Mouse (Mus musculus): ENCODE measurements around the gene Tnr.
A peak's percentile ranks its signal among the peaks of the same experiment; 100 is the strongest.

Tnr gene

GRCm38 (mm10) chr1:159566046-159566445, 42.5 kb downstream of the Tnr start:
- DNase-seq (ENCODE audit: low read depth, low spot score): peak; percentile 3

- no peak for DNase-seq (ENCODE audit: low read depth, low spot score)
These were observed 43.6 kb downstream of the Tnr start for GRCm38 (mm10) chr1:159567171-159567570.

- DNase-seq (ENCODE audit: low read depth, low spot score): no peak
These were observed 46.7 kb downstream of the Tnr start for GRCm38 (mm10) chr1:159570270-159570669.

- DNase-seq (ENCODE audit: low read depth, low spot score): no peak
These were observed 47.3 kb downstream of the Tnr start for GRCm38 (mm10) chr1:159570831-159571230.

- DNase-seq (ENCODE audit: low read depth, low spot score): no peak
These were observed 48.4 kb downstream of the Tnr start for GRCm38 (mm10) chr1:159571951-159572350.

GRCm38 (mm10) chr1:159573116-159573515, 49.5 kb downstream of the Tnr start:
- DNase-seq (ENCODE audit: low read depth, low spot score): no peak

- DNase-seq (ENCODE audit: low read depth, low spot score): no peak
These were observed 51.1 kb downstream of the Tnr start for GRCm38 (mm10) chr1:159574661-159575060.

- no peak for DNase-seq (ENCODE audit: low read depth, low spot score)
These were observed 52.7 kb downstream of the Tnr start for GRCm38 (mm10) chr1:159576246-159576645.

- no peak for DNase-seq (ENCODE audit: low read depth, low spot score)
These were observed 54.8 kb downstream of the Tnr start for GRCm38 (mm10) chr1:159578391-159578790.

- DNase-seq (ENCODE audit: low read depth, low spot score): no peak
These were observed 56.9 kb downstream of the Tnr start for GRCm38 (mm10) chr1:159580335-159580921.

- no peak for DNase-seq (ENCODE audit: low read depth, low spot score)
These were observed 60.3 kb downstream of the Tnr start for GRCm38 (mm10) chr1:159583877-159584276.

GRCm38 (mm10) chr1:159588741-159589140, 65.2 kb downstream of the Tnr start:
- DNase-seq (ENCODE audit: low read depth, low spot score): no peak

GRCm38 (mm10) chr1:159594099-159595058, 70.8 kb downstream of the Tnr start:
- no peak for DNase-seq (ENCODE audit: low read depth, low spot score)

- no peak for DNase-seq (ENCODE audit: low read depth, low spot score)
These were observed 72.2 kb downstream of the Tnr start for GRCm38 (mm10) chr1:159595729-159596128.

- DNase-seq (ENCODE audit: low read depth, low spot score): no peak
These were observed 73.1 kb downstream of the Tnr start for GRCm38 (mm10) chr1:159596640-159597039.

GRCm38 (mm10) chr1:159613561-159613960, 90.0 kb downstream of the Tnr start:
- no peak for DNase-seq (ENCODE audit: low read depth, low spot score)

GRCm38 (mm10) chr1:159614062-159614601, 90.6 kb downstream of the Tnr start:
- DNase-seq (ENCODE audit: low read depth, low spot score): no peak

- DNase-seq (ENCODE audit: low read depth, low spot score): no peak
These were observed 91.3 kb downstream of the Tnr start for GRCm38 (mm10) chr1:159614644-159615431.

- no peak for DNase-seq (ENCODE audit: low read depth, low spot score)
These were observed 92.1 kb downstream of the Tnr start for GRCm38 (mm10) chr1:159615686-159616085.

GRCm38 (mm10) chr1:159619205-159619604, 95.6 kb downstream of the Tnr start:
- no peak for DNase-seq (ENCODE audit: low read depth, low spot score)

GRCm38 (mm10) chr1:159621321-159621720, 97.8 kb downstream of the Tnr start:
- peak; percentile 5 for DNase-seq (ENCODE audit: low read depth, low spot score)

- DNase-seq (ENCODE audit: low read depth, low spot score): no peak
These were observed 105.5 kb downstream of the Tnr start for GRCm38 (mm10) chr1:159629119-159629518.

Measured in A20 (cell line).